Mouse (Mus musculus) testis, adult 2 months (tissue): ENCODE measurements at regions not wholly inside any gene's neighbourhood (a gene's known extent, or its start where the extent isn't known, plus 50 kb on each side); places are given as distances from the start of the nearest gene placed in this dataset.

ENCODE experiments used
- CTCF ChIP-seq: fragments of 200-500 bp; IDR thresholded peaks from 2 replicates; pipeline ENCODE4 v1.5.1; 2012; ENCODE audit warnings: low read depth, mild to moderate bottlenecking, inconsistent platforms, low read length, moderate library complexity; ENCODE audit not compliant: control insufficient read depth, insufficient read depth, insufficient replicate concordance
- POLR2A ChIP-seq: fragments of 200-500 bp; IDR thresholded peaks from 2 replicates; pipeline ENCODE4 v1.6.1; 2012; ENCODE audit warnings: low read depth, mild to moderate bottlenecking, inconsistent platforms, low read length, moderate library complexity; ENCODE audit not compliant: control insufficient read depth

GRCm38 (mm10) chr5:99125418-99125817 lies 88.3 kb upstream of the Prkg2 start:
- no peak for TF ChIP-seq CTCF
- TF ChIP-seq POLR2A = no peak
